Mouse (Mus musculus): ENCODE data around the gene Rxra.

The Rxra gene

DNA sequence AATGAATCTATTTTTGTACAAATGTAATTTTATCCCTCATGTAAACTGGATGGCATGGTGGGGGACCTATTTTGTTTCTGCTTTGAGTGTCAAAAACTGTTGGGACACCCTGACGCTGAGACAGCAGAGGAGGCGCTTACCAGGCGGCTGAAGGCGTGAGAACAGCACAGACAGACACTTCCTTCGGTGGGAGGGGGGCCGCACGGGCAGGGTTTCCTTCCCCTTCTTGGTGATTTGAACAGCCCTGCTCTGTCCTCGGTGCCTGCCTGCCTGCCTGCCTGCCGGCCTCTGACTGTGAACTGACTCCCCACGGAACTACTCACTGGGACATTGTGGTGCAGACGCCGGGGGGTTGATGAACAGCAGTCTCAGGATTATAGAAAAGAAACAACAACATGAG, 86.3 kb downstream of the Rxra start:
- DNase-seq (ENCODE audit: low read depth in 2 of 2, low spot score in 2 of 2) = no peak

DNA sequence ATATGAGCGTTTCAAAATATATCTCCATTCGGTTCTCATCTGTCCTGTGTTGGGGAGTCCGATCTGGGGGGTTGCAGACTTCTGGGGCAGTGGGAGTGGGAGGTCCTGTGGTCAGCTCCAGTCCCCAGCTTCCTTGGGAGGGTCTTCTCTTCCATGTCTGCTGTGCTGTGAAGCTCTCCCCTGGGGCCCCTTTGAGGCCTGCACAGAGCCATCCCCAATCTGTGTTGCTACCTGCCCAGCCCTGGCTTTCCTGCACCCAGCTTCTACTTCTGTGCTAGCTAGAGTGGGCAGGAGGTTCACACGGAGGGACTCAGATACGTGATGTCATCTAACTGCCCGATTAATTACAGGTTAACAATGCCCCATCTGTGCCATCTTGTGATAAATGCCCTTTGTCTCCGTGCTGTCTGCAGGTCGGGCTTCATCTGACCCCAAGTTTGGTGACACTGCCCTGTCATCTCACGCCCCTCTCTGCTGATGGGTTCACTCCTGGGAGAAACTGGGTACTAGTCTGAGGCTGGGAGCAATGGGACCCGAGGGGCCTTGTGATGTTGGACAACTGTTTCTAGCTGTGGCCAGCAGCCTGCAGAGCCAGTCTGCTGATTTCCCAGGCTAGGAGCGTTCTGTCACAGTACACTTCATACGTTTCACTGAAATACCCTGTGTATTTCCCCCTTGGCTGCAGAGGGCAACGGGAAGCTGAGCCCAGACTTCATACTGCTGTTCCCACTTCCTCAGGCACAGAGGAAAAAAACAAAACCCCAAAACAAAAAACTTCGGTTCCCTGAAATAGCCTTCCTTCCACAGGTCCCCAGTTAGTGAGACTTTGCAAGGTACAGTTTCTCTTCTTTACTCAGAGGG, 86.9 kb downstream of the Rxra start:
- DNase-seq (ENCODE audit: low read depth in 2 of 2, low spot score in 2 of 2) = no peak

DNA sequence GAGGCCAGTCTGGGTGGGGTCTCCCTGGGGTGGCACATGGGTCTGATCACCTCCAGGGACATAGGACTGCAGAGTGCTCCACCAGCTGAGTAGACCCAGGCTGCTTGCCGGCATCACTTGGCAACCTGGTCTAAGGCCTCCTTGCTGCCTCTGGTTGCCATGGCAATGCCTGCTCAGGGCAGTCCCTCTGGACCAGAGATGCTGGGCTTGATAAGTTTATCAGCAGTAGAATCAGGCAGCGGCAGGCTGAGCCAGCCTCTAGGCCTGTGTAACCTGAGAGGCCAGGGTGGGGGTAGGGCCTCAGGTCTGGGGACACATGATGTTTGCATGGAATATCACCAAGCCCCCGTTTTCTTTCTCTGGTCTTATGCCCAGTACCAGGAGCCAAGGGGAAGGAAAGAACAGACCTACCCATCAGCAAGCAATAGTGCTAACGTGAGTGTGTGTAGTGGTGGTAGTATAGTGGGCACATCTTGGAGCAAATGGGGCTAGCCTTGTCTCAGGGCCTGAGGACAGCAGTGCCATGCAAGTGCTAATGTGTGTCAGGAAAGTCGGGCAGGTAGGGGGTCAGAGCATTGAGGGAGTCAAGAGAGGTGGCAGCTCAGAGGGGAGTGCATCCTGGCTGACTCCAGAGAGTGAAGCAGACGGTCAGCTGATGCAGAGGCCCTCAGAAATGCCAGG, 88.2 kb downstream of the Rxra start:
- no peak for DNase-seq (ENCODE audit: low read depth in 2 of 2, low spot score in 2 of 2)

DNA sequence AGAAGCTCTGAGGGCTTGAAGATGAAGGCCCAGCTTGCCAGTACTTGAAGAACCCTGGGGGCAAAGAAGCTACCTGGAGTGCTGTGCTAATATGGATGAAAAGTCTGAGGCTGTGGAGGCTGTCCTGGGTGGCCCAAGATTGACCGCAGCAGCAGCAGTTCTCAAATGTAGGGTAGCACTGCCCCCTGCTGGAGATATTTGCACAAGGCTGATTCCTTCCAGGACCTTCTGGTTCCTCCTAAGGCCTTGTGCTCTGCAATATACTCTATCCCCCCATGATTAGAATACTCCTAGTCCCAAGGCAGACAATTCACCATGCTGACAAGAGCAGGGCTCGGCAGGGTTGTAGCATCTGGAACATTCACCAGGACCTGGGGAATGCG, 88.7 kb downstream of the Rxra start:
- peak; percentile 62 to 73 for DNase-seq (ENCODE audit: low read depth in 2 of 2, low spot score in 2 of 2)

- DNase-seq (ENCODE audit: low read depth in 2 of 2, low spot score in 2 of 2) = no peak
Measured at GRCm38 (mm10) chr2:27767773-27768172, 91.5 kb downstream of the Rxra start.

DNA sequence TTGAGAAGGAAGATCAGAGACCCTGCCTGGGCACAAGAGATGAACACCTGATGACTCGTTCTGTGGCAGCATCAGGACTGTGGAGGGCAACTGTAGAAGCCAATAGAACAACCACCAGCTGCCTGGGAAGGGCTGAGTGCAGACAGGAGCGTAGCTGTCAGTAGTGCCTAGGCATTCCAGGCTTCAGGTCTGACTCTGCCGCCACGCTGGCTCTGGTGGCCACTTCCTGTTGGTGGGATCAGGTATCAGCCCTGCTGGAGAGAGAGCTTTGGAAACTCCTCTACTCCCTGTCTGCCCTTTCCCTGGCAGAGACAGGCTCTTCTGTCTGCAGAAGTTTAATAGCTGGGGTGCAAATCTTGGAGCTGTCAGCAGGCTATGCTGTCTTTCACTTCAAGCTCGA, 93.5 kb downstream of the Rxra start:
- DNase-seq (ENCODE audit: low read depth in 2 of 2, low spot score in 2 of 2) = no peak

DNA sequence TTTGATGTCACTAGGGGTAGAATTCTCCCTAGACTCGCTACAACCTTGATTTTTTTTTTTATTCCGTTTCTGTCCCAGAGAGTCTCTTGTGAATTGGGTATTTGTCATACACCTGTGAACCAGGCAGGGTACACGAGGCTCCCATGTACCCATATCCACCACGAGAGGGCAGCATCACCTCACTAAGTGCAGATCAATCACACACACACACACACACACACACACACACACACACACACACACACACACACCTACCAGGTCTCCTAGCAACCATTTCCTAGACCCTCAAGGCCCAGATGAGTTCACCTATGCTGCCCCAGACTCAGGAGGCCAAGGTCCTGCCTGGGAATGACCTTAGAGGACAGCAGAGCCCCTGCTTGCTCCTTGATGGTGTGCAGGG, 94.0 kb downstream of the Rxra start:
- DNase-seq (ENCODE audit: low read depth in 2 of 2, low spot score in 2 of 2) = peak; percentile 15 to 39

DNA sequence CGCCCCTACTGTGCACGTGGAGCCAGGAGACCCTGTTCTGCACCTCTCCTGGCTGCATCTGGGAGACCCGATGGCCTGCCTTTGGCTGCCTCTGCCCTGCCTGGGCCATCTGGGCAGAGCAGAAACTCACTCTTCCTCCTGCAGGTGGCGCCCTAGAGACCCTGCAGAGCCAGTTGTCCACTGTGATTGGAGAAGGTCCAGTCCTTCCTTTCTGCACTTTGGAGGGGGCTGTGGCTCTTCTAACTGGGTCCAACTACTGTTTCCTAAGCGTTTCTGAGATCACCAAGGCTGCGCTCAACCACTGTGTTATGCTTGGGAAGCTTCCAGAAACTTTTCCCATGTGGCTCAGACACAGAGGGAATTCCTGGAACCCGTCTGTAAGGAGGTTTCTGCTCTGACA, 95.7 kb downstream of the Rxra start:
- peak; percentile 6 to 17 for DNase-seq (ENCODE audit: low read depth in 2 of 2, low spot score in 2 of 2)

DNA sequence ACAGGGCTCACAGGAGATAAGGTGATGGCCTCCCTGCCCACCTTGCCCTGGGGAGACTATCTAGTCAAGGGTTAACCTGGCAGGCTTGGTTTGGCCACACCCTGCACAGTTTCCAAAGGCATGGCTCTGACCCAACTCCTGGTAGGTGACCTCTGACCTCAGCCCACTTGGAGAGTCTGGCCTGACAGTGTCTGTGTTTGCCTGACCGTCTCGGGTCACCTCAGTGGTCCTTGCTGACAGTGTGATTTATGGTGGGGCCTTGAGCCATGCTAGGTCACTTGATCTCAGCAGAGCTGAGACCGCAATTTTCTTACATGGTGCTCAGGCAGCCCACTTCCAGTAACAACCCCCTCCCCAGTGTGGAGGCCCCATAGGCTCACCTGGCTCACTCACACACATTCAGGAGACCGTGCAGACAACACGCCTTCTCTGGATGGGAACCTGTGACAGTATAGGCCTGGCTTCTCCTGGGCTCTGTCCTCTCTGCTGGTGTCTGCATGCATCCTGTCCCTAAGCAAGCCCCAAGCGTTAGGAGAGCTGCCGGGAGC, 96.7 kb downstream of the Rxra start:
- DNase-seq (ENCODE audit: low read depth in 2 of 2, low spot score in 2 of 2) = no peak

DNA sequence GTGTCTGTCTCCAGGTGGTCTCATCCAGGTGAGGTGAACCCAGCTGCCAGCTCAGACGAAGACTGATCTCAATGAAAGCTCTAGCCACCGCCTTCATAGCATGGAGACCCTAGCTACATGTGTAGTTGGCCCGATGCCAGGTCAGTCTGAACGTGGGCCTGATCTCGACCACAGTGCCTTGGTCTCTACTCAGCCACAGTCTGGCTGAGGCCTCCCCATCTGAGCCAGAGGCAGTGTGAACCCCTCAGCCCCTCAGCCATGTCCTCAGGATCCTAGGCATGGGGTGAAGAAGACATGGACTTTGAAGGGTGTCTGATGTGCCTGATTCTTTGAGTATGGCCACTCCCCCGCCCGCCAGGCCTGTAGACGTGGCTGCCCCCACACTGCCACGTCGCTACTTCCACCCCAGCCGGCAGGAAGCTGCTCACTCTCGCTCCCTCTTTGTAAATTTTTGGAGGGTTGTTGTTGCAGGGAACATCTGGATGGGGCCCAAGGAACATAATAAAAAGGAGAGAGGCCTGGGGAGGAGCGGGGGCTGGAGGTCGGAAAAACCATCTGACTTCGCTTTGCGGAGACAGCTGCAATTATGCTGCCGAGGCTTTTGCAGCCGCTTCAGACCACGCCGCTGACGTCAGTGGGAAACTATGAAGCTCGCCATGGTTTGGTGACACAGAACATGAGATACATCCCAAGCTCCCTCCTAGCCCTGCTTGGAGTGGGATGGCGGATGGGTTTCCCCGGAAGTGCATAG, 97.9 kb downstream of the Rxra start:
- no peak for DNase-seq (ENCODE audit: low read depth in 2 of 2, low spot score in 2 of 2)

DNA sequence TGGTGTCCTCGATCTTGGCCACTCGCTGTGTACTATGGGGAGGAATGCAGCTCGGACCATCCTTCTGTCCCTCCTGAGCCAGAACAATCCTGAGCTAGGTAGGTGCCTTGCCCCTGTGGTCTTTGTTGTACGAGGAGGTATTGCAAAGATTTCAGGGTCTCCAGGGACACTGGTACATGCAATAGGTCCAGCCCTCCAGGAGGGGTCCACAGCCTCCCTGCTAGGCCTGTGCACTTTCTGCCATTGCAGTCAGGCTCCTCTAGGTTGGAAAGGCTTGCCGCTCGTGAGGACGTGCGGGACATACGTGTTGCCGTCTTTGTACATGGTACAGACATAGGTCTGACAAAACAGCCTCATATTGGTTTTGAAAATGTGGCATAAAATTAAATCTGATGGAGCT, 98.8 kb downstream of the Rxra start:
- no peak for DNase-seq (ENCODE audit: low read depth in 2 of 2, low spot score in 2 of 2)

DNA sequence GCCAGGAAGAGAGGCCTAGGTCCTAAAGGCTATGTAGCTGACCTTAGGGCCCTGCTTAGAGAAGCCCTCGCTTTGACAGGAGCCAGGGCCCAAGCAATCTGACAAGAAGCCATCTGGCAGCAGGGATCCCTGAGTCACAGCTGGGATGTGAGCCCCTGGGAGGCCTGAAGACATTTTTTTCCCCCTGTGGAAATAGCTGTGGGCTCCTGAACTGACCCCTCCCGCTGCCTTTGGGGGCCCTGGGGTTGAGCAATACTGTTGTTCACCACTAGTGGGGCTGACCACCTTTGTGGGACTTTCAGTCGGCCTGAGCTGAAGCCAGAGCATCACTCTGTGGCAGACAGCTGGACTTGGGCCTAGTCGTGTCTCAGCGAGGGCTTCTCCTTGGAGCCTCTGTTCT, 99.4 kb downstream of the Rxra start:
- DNase-seq (ENCODE audit: low read depth in 2 of 2, low spot score in 2 of 2) = no peak

DNA sequence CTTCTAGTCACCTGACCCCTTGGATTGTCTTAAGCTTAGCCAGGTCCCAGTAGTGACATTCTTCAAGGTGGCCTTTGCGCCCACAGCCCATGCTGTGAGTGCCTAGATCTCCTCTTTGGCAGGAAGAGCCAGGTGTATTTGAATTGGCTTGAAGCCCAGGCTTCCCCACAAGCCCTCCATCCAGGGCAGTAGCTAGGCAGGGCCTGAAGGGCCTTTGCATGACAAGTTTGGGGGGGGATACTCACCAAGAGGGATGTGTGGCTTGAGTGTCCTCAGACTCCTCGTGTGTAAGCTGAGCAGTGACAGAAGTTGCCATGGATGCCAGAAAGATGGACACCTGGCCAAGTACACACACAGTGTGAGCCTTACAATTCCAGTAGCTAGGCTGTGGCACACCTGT, 101.5 kb downstream of the Rxra start:
- DNase-seq (ENCODE audit: low read depth in 2 of 2, low spot score in 2 of 2) = no peak

GRCm38 (mm10) chr2:27778289-27778688, 102.0 kb downstream of the Rxra start:
- no peak for DNase-seq (ENCODE audit: low read depth in 2 of 2, low spot score in 2 of 2)

DNA sequence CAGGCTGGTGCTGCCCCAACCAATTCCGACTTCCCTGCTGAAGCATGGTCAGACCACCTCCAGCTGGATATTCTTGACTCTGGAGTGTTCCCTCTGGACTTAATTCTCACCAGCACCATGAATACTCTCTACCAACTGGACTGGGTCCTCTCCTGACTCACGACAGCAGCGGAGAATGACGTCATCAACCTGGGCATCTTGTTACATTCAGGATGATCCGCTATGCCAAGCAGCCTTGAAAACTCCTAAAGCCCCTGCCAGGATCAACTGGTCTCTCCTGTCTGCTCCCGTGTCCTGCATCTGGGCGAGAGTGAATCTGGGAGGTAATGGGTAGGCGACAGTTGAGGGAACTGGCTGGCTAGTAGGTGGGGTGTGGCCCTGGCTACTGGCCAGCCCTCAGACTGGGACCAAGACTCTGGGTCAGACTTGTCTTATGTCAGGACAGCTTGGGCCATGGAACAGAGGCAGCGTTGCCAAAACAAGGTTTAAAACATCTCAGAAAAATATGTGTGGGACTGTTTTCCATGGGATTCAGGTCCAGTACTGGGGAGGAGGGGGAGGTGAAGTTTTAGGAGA, 103.1 kb downstream of the Rxra start:
- DNase-seq (ENCODE audit: low read depth in 2 of 2, low spot score in 2 of 2) = no peak

GRCm38 (mm10) chr2:27780162-27780561, 103.9 kb downstream of the Rxra start:
- DNase-seq (ENCODE audit: low read depth in 2 of 2, low spot score in 2 of 2) = no peak

DNA sequence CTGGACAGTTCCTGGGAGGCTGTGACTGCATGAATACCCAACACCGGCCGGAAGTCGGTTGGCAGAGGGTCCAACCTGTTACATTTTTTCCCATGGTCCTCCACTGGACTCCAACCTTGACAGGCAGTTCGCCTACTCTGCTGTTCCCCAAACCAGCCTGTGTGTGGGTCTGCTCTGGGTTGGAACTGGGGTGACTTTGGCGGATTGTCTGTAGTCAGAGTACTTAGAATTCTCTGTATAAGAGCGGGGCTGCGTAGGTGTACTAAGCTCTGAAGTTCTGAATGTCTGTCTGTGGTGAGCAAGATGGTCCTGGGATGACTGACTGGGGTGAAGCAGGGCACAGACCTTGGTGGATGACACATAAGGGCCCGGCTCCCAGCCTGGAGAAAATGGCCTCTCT, 109.1 kb downstream of the Rxra start:
- no peak for DNase-seq (ENCODE audit: low read depth in 2 of 2, low spot score in 2 of 2)

GRCm38 (mm10) chr2:27785973-27786417, 109.8 kb downstream of the Rxra start:
- DNase-seq (ENCODE audit: low read depth in 2 of 2, low spot score in 2 of 2) = no peak

DNA sequence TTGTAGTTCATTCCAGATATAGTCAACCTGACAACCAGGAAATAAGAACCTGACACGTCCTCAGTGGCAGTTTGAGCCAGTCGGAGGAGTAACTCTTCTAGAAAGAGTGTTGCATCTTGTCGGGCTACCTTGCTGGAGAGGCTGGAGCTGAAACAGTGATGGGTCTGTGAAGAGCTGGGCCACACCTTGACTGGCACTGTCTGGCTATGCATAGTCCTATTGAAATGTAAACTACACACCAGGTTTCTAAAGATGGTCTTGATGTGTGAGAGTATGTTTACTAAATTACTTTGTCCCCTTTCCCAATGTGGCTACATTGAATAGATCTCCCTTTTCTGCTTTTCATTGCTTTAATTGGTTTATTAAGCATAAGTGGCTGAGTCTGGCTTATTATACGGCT, 115.3 kb downstream of the Rxra start:
- no peak for DNase-seq (ENCODE audit: low read depth in 2 of 2, low spot score in 2 of 2)

DNA sequence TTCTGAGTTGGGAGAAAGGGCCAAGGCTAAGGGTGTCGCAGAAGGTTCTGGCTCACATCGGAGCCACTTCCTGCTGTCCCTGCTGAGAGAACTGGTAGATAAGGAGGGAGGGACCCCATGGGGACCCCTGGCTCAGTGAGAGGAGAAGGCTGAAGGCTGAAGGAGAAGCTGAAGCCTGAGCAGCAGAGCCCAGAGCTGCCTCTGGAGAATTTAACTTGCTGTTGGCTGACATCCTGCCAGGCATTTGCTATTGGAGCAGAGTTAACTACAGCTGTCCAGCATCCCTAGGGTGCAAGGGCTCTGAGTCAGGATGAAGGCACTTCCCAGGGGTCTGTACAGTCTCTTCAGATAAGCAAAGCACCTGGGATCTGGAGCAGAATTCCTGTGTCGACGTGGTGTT, 122.8 kb downstream of the Rxra start:
- no peak for DNase-seq (ENCODE audit: low read depth in 2 of 2, low spot score in 2 of 2)

DNA sequence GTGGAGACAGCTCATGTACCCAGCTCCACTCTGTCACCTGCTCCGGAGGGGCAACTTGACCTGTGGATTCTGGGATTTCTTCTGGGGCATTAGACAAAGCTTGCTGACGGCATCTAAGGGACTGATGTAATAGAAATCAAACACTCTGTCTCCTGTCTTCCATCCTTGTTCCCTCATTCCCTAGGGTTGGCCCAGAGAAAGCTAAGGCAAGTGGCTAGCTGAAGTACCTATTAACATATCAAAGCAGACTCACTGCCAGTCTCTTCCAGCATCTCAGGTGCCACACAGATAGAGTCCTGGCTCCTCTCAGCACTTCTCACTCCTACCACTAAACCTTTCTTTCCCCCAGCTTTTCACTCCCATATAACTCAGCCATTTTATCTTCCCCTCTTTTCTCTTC, 124.8 kb downstream of the Rxra start:
- DNase-seq (ENCODE audit: low read depth in 2 of 2, low spot score in 2 of 2) = no peak
